8 mouse cellular contexts compared by ENCODE assay signal in the genomic region with DNA sequence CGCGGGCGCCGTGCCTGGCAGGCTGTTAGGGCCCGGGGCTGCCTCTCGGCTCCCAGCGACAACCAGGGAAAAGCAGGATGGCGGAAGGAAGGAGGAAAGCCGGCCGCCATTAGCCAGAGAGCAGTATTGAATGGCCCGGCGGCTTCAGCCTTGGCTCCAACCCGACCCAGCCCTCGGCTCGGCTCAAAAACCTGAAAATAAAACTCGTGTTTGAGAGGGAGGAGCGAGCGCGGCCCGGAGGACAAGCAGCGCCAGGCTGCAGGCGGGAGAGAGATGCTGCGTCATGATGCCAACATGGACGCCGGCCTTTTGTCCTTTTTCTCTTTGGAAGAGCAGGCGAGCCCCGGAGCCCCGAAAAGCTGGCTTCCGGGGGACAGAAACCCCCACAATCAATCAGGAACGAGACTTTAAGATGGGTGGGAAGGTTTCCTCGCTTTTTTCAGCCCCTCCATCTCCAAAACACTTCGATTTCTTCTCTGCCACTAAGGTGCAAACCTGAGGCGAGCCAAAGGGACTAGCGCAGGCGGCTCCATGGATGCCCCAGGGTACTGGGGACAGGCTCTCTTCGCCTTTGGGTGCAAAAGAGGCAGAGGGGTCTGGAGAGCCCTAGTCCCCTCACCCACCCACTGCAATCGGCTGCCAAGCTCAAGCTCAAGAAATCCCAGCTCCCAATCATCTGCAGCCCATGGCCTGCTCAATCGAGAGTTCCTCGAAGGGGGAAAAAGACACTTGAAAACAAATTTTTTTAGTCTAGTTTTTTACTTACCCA. TPM values are rescaled to one million over a fixed set of nuclear protein-coding genes. Genes with fewer than 3 reads are reported as not detected.
DNase-seq lines count a peak whose midpoint lies in the region; ATAC-seq and TF ChIP-seq lines count a peak whose summit lies in the region.

No protein-coding gene starts in this region.

- peak overlapping the region; percentile 100 for H3K27ac ChIP-seq in embryonic facial prominence, embryonic 14.5 days (replicated peaks; ENCODE audit: low read depth, low read length)
- peak overlapping the region; percentile 100 for H3K27ac ChIP-seq in limb, embryonic 14.5 days (replicated peaks; ENCODE audit: low read depth, low read length)
- H3K27ac ChIP-seq in midbrain, embryonic 15.5 days: peak overlapping the region; percentile 100

- peak overlapping the region; percentile 100 for H3K4me2 ChIP-seq in embryonic facial prominence, embryonic 14.5 days (ENCODE audit: low read depth, low read length)
- H3K4me2 ChIP-seq in limb, embryonic 14.5 days (replicated peaks; ENCODE audit: low read depth, low read length, severe bottlenecking): peak overlapping the region; percentile 100
- H3K4me2 ChIP-seq in midbrain, embryonic 15.5 days: peak overlapping the region; percentile 99

- peak overlapping the region; percentile 100 for H3K9ac ChIP-seq in embryonic facial prominence, embryonic 14.5 days (ENCODE audit: low read depth, low read length)
- H3K9ac ChIP-seq in limb, embryonic 14.5 days (ENCODE audit: low read depth, low read length, severe bottlenecking): peak overlapping the region; percentile 99
- H3K9ac ChIP-seq in midbrain, embryonic 15.5 days: peak overlapping the region; percentile 98

- H3K27me3 ChIP-seq in embryonic facial prominence, embryonic 14.5 days (replicated peaks; ENCODE audit: control insufficient read depth, insufficient read depth, low read length): no peaks in the 10 kb centered on the region
- no peaks in the 10 kb centered on the region for H3K27me3 ChIP-seq in limb, embryonic 14.5 days (ENCODE audit: control insufficient read depth, insufficient read depth, low read length)
- H3K27me3 ChIP-seq in midbrain, embryonic 15.5 days (replicated peaks): no peaks in the 10 kb centered on the region

- H3K9me3 ChIP-seq in embryonic facial prominence, embryonic 14.5 days (ENCODE audit: control insufficient read depth, low read length): no peaks in the 10 kb centered on the region
- no peaks in the 10 kb centered on the region for H3K9me3 ChIP-seq in limb, embryonic 14.5 days (ENCODE audit: control insufficient read depth, low read length)
- no peaks in the 10 kb centered on the region for H3K9me3 ChIP-seq in midbrain, embryonic 15.5 days

- peaks cover 43% of the 10 kb centered on the region for H3K4me1 ChIP-seq in embryonic facial prominence, embryonic 14.5 days (ENCODE audit: control insufficient read depth, insufficient read depth, low read length)
- peaks cover 46% of the 10 kb centered on the region for H3K4me1 ChIP-seq in limb, embryonic 14.5 days (ENCODE audit: control insufficient read depth, insufficient read depth, low read length)
- H3K4me1 ChIP-seq in midbrain, embryonic 15.5 days: peaks cover 46% of the 10 kb centered on the region

- peaks cover 6% of the 10 kb centered on the region; the same call in 1 of the 2 replicates for H3K36me3 ChIP-seq in embryonic facial prominence, embryonic 14.5 days (ENCODE audit: control insufficient read depth, insufficient read depth, low read length)
- peaks cover 24% of the 10 kb centered on the region for H3K36me3 ChIP-seq in limb, embryonic 14.5 days (ENCODE audit: control insufficient read depth, insufficient read depth, low read length)
- no peaks in the 10 kb centered on the region for H3K36me3 ChIP-seq in midbrain, embryonic 15.5 days (replicated peaks)

- 0 out of 2 replicates have a peak, but pooled peaks have one; percentile 3 for ATAC-seq in embryonic facial prominence, embryonic 14.5 days (ENCODE audit: low read depth)
- no peak for ATAC-seq in limb, embryonic 14.5 days (ENCODE audit: low FRiP score, low read depth)
- no peak for ATAC-seq in midbrain, embryonic 15.5 days (replicated peaks)

- peak overlapping the region; percentile 90 for H3K4me3 ChIP-seq in embryonic facial prominence, embryonic 14.5 days (ENCODE audit: low read depth, low read length)
- peak overlapping the region; percentile 93 for H3K4me3 ChIP-seq in limb, embryonic 14.5 days (replicated peaks; ENCODE audit: low read length)
- peak overlapping the region; percentile 94 for H3K4me3 ChIP-seq in midbrain, embryonic 15.5 days

- 0 out of 2 replicates have a peak, but pooled peaks have one; percentile 15 for TF ChIP-seq POLR2A in limb, embryonic 14.5 days (IDR thresholded peaks at IDR 0.05; ENCODE audit: borderline replicate concordance, extremely low read depth, insufficient read depth, insufficient read length)

- WGBS in embryonic facial prominence, embryonic 14.5 days: under 1% methylated on average over 37 of the region's 39 CpGs
- under 1% methylated on average over 38 of the region's 39 CpGs for WGBS in limb, embryonic 14.5 days
- under 1% methylated on average over 39 of the region's 39 CpGs for WGBS in midbrain, embryonic 15.5 days

- DNase-seq in A20 (ENCODE audit: low read depth, low spot score): peak; percentile 81
- peak; percentile 90 to 91 for DNase-seq in adrenal gland, postnatal 36 days
- peak; percentile 93 for DNase-seq in embryonic facial prominence, embryonic 14.5 days (ENCODE audit: low spot score)
- peak; percentile 87 to 90 for DNase-seq in heart, adult 9 months (ENCODE audit: low spot score in 2 of 2)
- DNase-seq in kidney, adult 8-10 months: peak; percentile 85 to 88
- DNase-seq in limb, embryonic 14.5 days (ENCODE audit: low spot score): peak; percentile 83
- DNase-seq in spleen, postnatal 10 days (ENCODE audit: low spot score in 2 of 2): peak; percentile 87 to 88

RNA-seq across cellular contexts. Expression of a gene that starts 2.9 kb away (rescaled TPM):
- total RNA-seq in adrenal gland, postnatal 36 days (2021): 10 to 100 TPM; 24.9 to 26.0 TPM
- 9.8 and 9.9 TPM in 2 replicates for polyA plus RNA-seq in embryonic facial prominence, embryonic 14.5 days (2014; fragmentation: Nextera tagmentation; extraction: Ambion mirVana)
- polyA plus RNA-seq in limb, embryonic 14.5 days (2012; rRNA removed): 15.0 and 17.5 TPM in 2 replicates
- 11.7 and 13.2 TPM in 2 replicates for polyA plus RNA-seq in limb, embryonic 14.5 days (2014; fragmentation: Nextera tagmentation; extraction: Ambion mirVana)
- polyA plus RNA-seq in midbrain, embryonic 15.5 days (2015; fragmentation: Nextera tagmentation; extraction: Ambion mirVana): 12.2 TPM in 2 replicates

RNA-seq across cellular contexts. Expression of a gene that starts 6.6 kb away (rescaled TPM):
- total RNA-seq in adrenal gland, postnatal 36 days (2021): 1 to 10 TPM; 1.2 to 1.4 TPM
- polyA plus RNA-seq in embryonic facial prominence, embryonic 14.5 days (2014; fragmentation: Nextera tagmentation; extraction: Ambion mirVana): 4.1 and 5.2 TPM in 2 replicates
- polyA plus RNA-seq in limb, embryonic 14.5 days (2012; rRNA removed): 5.8 and 6.6 TPM in 2 replicates
- polyA plus RNA-seq in limb, embryonic 14.5 days (2014; fragmentation: Nextera tagmentation; extraction: Ambion mirVana): 3.9 and 4.9 TPM in 2 replicates
- 12.2 and 13.4 TPM in 2 replicates for polyA plus RNA-seq in midbrain, embryonic 15.5 days (2015; fragmentation: Nextera tagmentation; extraction: Ambion mirVana)

RNA-seq across cellular contexts. Expression of a gene that starts 30.1 kb away (rescaled TPM):
- total RNA-seq in adrenal gland, postnatal 36 days (2021): 10 to 100 TPM; 23.4 to 31.5 TPM
- 49.5 and 58.1 TPM in 2 replicates for polyA plus RNA-seq in embryonic facial prominence, embryonic 14.5 days (2014; fragmentation: Nextera tagmentation; extraction: Ambion mirVana)
- polyA plus RNA-seq in limb, embryonic 14.5 days (2012; rRNA removed): 44.0 and 47.0 TPM in 2 replicates
- 61.1 and 65.1 TPM in 2 replicates for polyA plus RNA-seq in limb, embryonic 14.5 days (2014; fragmentation: Nextera tagmentation; extraction: Ambion mirVana)
- 71.5 and 73.4 TPM in 2 replicates for polyA plus RNA-seq in midbrain, embryonic 15.5 days (2015; fragmentation: Nextera tagmentation; extraction: Ambion mirVana)

RNA-seq across cellular contexts. Expression of a gene that starts 43.4 kb away (rescaled TPM):
- 1 to 10 TPM; 1.6 to 2.4 TPM for total RNA-seq in adrenal gland, postnatal 36 days (2021)
- polyA plus RNA-seq in embryonic facial prominence, embryonic 14.5 days (2014; fragmentation: Nextera tagmentation; extraction: Ambion mirVana): not detected in 2 replicates
- polyA plus RNA-seq in limb, embryonic 14.5 days (2012; rRNA removed): not detected in 2 replicates
- polyA plus RNA-seq in limb, embryonic 14.5 days (2014; fragmentation: Nextera tagmentation; extraction: Ambion mirVana): not detected in 2 replicates
- not detected in 2 replicates for polyA plus RNA-seq in midbrain, embryonic 15.5 days (2015; fragmentation: Nextera tagmentation; extraction: Ambion mirVana)
